Mouse (Mus musculus) thymus, adult 2 months (tissue): ENCODE measurements around the gene H2al2a. TPM values are rescaled to one million over a fixed set of nuclear protein-coding genes. Genes with fewer than 3 reads are reported as not detected.

ENCODE experiments used
- DNase-seq: peaks from one replicate; pipeline ENCODE4 v3.0.0; 2021
- H3K27ac ChIP-seq: fragments of 200-500 bp; 2 replicates; pipeline ENCODE4 v1.5.1; 2012; ENCODE audit warnings: low read length, control low read depth; ENCODE audit not compliant: control insufficient read depth, insufficient read depth
- H3K27me3 ChIP-seq: fragments of 200-500 bp; 2 replicates; pipeline ENCODE4 v1.6.1; 2012; ENCODE audit warnings: mild to moderate bottlenecking, low read length, moderate library complexity, mixed read lengths; ENCODE audit not compliant: control insufficient read depth, insufficient read depth
- H3K36me3 ChIP-seq: fragments of 200-500 bp; 2 replicates; pipeline ENCODE4 v1.6.1; 2012; ENCODE audit warnings: mild to moderate bottlenecking, low read length, moderate library complexity; ENCODE audit not compliant: control insufficient read depth, insufficient read depth
- H3K4me1 ChIP-seq: fragments of 200-500 bp; replicated peaks from 2 replicates; pipeline ENCODE4 v1.6.1; 2012; ENCODE audit warnings: low read length; ENCODE audit not compliant: control insufficient read depth, insufficient read depth
- H3K4me3 ChIP-seq: fragments of 200-500 bp; 2 replicates; pipeline ENCODE4 v1.5.1; 2012; ENCODE audit warnings: mild to moderate bottlenecking, low read length, control low read depth, moderate library complexity; ENCODE audit not compliant: control insufficient read depth, insufficient read depth
- CTCF ChIP-seq: fragments of 200-500 bp; IDR thresholded peaks from 2 replicates; pipeline ENCODE4 v1.5.1; 2012; ENCODE audit warnings: mild to moderate bottlenecking, control low read depth, low read length, moderate library complexity, borderline replicate concordance; ENCODE audit not compliant: control insufficient read depth, poor library complexity, insufficient read depth; ENCODE audit errors: extremely low read depth
- POLR2A ChIP-seq: fragments of 200-500 bp; IDR thresholded peaks from 2 replicates; pipeline ENCODE4 v1.6.1; 2012; ENCODE audit warnings: mild to moderate bottlenecking, low read length, control low read depth, moderate library complexity; ENCODE audit not compliant: control insufficient read depth, poor library complexity, insufficient read depth; ENCODE audit errors: extremely low read depth
- WGBS: fragments of 180-500 bp; shearing (Covaris S2); methylation state at CpG from one replicate; pipeline ENCODE4 v1.1.7; 2018; 5-methylcytosine and 5-hydroxymethylcytosine counted together
- polyA plus RNA-seq: library from polyadenylated mRNA; depleted of rRNA; stranded (reverse); fragments of >200 nt; gene quantifications from 2 replicates; pipeline ENCODE4 v1.2.3, GENCODE M21; 2012

Gene H2al2a
- polyA plus RNA-seq, 1 experiment = not detected

DNA sequence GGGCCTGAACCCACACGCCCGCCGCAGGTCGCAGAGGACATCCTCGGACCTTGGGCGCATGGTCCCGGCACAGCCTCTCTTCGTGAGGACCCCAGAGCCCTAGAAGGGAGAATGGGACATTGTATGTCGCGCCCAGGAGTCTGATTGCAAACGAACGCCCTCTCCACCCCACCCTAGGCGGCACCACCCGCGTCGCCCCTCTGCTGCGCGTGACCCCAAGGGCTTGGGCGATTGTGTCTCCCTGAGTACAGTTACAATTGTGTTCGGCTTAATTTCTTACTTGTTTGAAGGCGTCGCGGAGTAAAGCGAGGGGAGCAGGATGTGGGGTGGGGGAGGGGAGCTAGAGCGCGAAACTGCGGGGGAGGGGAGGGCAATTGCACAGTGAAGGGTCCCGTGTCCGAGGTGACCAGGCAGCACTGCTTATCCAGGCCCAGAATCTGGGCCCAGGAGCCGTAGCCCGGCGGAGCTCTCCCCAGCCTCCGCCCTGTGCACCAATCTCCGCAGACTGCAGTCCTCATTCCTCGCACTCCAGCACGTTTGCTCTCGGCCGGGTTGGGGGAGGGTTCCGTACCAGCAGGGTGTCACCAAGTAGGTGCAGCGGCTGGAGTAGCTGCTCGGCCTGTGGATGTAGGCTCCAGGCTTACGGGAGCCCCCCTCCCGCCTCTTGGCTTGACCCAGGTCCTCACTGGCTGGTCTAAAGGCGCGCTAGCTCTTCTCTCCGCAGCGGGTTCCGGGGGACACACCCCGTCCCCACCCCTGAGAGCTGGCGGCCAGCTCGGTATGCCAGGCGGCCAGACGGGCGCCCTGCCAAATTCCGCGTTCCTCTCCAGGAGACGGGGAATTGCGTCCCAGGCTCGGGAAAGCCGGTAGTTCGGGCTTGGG, 31.6 kb upstream of the H2al2a start:
- Histone ChIP-seq H3K27ac (no peak overlapping the region), H3K4me3 (peak overlapping the region; percentile 56), H3K27me3 (peaks cover 14% of the 10 kb centered on the region), H3K4me1 (peaks cover 23% of the 10 kb centered on the region), H3K36me3 (no peaks in the 10 kb centered on the region)
- peak; percentile 57 for DNase-seq
- WGBS = 1% methylated on average over 61 of the region's 61 CpGs
- TF ChIP-seq CTCF = no peak
- TF ChIP-seq POLR2A = no peak

DNA sequence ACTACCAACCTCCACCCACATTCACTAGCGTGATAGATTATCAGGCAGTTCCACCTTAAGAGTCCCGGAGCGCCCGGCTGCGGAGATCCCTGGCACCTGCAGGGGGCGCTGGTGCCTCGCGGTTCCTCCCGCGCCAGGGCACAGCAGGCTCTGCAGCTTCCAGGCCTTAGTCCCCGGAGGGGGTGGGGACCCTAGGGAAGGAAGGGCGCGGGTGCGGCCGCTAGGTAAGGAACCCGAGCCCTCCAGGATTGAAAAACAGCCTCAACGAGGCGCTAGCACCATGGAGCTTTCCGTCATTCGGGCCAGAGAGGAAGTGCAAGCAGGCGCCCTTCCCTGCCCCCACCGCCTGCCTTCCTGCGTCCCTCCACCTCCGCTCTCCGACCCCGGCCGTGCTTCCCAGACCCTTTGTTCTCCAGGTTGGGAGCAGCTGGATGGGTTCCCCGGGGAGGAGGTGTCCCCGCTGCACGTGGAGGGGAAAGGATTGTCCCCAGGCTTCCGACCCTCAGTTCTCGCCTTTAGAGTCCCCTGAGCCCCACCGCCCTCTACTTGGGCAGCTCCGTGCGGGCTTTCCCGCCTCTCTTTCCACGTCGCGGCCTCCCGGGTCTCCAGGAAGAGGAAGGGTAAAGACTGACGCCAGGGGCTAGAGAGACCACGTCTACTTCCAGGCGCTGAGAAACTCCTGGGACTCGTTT, 30.8 kb upstream of the H2al2a start:
- peak; percentile 92 for DNase-seq
- Histone ChIP-seq H3K36me3 (no peaks in the 10 kb centered on the region), H3K4me3 (peak overlapping the region; percentile 56), H3K4me1 (peaks cover 23% of the 10 kb centered on the region), H3K27ac (no peak overlapping the region), H3K27me3 (peaks cover 11% of the 10 kb centered on the region)
- TF ChIP-seq CTCF = peak; percentile 100
- no peak for TF ChIP-seq POLR2A
- under 1% methylated on average over 44 of the region's 44 CpGs for WGBS

DNA sequence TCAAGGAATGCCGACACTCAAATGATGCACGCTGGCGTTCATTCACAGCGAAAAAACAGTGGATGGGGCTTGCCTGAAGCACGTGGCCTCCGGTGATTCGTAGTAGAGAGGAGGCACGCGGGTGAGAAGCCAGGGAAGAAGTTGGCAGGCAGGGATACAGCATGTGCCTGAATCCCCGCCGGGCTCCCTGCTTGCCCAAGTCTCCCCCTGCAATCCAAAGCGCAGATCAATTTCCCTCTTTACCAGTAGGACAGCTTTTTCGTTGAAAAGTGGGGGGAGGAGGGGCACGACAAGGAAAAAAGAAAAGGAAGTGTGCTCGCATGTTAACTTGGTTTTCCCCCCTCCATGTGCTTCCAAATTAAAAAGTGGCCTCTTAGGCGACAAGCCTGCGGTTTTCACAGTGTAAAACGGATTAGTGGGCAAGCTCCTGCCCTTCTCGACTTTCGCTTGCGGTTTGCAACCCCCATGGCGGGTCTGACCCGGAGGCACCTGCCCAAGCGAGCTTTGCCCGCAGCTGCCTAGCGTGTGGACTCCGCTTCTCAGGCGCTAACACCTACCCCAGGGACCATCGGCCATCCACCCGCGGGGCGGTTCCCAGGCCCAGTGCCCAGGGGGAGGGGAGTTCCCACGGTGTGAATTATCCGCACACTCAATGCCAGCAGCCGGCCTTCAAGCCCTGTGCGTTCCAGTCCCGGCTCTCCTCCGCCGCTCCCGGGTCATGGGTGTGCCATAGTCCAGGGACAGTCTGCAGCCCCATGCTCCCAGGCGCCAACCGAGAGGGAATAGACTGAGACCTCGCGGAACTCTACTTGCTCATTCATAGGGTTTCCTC, 29.6 kb upstream of the H2al2a start:
- H3K27ac ChIP-seq = no peak overlapping the region
- DNase-seq = peak; percentile 18
- WGBS = 1% methylated on average over 44 of the region's 44 CpGs

DNA sequence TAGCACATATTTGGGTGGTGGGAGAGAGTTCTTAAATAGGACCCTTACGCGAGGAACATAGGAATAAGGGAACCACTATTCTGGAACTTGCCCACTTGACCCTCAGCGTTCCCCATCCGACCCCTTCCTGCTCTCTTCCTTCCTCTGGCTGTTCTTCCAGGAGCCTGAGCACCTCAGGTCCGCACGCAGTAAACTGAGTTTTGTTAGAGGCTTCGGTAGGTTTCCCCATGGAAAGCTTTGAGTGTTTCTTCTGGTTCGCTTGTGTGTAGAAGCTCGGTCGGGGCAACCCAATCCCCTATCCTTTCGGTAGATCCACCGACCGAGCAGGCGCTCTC, 29.0 kb upstream of the H2al2a start:
- Histone ChIP-seq H3K36me3 (no peaks in the 10 kb centered on the region), H3K27ac (no peak overlapping the region), H3K4me3 (peak overlapping the region; percentile 44), H3K4me1 (peaks cover 23% of the 10 kb centered on the region), H3K27me3 (peaks cover 2% of the 10 kb centered on the region; the same call in 1 of the 2 replicates)
- 6% methylated on average over 14 of the region's 14 CpGs for WGBS
- DNase-seq = no peak
- TF ChIP-seq CTCF = no peak
- no peak for TF ChIP-seq POLR2A

More for the DNA sequence above, 29.6 kb upstream of the H2al2a start:
- no peak for TF ChIP-seq POLR2A
- TF ChIP-seq CTCF = no peak
- peaks cover 4% of the 10 kb centered on the region; the same call in 1 of the 2 replicates for H3K27me3 ChIP-seq
- H3K36me3 ChIP-seq = no peaks in the 10 kb centered on the region
- peak overlapping the region; percentile 44 for H3K4me3 ChIP-seq
- peaks cover 23% of the 10 kb centered on the region for H3K4me1 ChIP-seq

DNA sequence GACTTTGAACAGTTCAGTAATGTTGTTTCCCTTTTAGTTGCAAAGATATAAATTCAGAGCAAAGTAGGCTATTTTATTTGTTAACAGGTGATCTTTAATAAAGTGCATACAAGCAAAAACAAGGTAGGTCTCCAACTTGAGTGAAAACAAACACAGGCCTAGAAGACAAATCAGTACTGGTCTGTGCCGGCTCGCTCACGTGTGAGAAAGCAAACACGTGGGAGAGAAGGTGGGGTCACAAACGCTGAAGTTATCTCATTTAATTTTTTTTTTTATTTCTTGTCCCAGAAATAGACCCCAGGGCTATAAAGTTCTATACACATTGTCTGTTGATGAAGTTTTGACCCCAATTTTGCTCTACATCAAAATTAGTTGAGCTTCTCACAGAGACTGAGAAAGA, 28.4 kb upstream of the H2al2a start:
- no peak overlapping the region for H3K4me3 ChIP-seq
- H3K27ac ChIP-seq = no peak overlapping the region
- DNase-seq = no peak
- no peaks in the 10 kb centered on the region for H3K36me3 ChIP-seq
- H3K27me3 ChIP-seq = peaks cover 2% of the 10 kb centered on the region; the same call in 1 of the 2 replicates
- H3K4me1 ChIP-seq = peaks cover 23% of the 10 kb centered on the region
- WGBS = 90% methylated on average over 5 of the region's 5 CpGs
- no peak for TF ChIP-seq CTCF
- no peak for TF ChIP-seq POLR2A

DNA sequence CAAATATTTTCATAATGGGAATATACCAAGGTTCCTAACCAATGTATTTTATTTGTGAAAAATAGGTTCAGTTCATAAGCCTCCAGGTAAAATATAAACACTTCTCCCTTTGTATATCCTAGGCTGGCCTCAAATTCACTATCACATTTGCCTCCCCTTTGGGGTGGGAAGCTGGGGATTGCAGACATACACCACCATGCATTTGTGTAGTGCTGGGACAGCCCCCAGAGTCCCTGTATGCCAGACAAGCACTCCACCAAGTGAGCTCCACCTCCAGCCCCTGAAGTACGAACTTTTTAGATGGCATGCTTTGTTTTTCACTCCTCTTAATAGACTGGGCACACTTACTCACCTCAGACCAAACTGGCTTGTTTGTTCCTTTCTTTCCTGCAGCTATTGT, 26.1 kb upstream of the H2al2a start:
- Histone ChIP-seq H3K27ac (no peak overlapping the region), H3K27me3 (peaks cover 2% of the 10 kb centered on the region; the same call in 1 of the 2 replicates), H3K4me3 (no peak overlapping the region), H3K36me3 (no peaks in the 10 kb centered on the region), H3K4me1 (peaks cover 16% of the 10 kb centered on the region)
- no peak for DNase-seq
- 94% methylated on average over 1 of the region's 1 CpGs for WGBS
- no peak for TF ChIP-seq CTCF
